Mouse (Mus musculus): Measurements from ENCODE around the gene Spef2.
"Not testable (repeated sequence)": the region's sequence is repeated elsewhere in the genome, so short reads cannot be mapped to it uniquely, and the experiment has no call there.

The Spef2 gene

DNA sequence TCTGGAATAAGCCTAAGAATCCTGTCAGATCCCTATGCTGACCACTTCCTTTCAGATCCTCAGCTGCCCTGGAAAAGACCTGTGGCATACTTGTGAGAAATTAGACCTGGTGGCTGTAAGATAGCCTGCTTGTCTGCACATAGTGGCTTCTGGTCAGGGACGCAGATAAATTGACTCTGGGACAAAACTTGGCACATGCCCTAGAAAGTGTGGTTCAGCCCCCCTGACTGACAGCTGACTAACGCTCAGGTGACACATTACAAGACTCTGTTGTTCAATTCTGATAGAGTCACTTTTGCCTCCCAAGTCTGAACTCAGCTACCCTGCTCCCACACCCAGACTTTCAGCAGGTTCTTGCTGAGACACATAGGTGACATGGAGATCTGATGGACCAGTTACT lies 83.7 kb downstream of the Spef2 start:
- DNase-seq: not testable (repeated sequence)

GRCm38 (mm10) chr15:9661215-9661614 lies 87.5 kb downstream of the Spef2 start:
- no peak for DNase-seq

DNA sequence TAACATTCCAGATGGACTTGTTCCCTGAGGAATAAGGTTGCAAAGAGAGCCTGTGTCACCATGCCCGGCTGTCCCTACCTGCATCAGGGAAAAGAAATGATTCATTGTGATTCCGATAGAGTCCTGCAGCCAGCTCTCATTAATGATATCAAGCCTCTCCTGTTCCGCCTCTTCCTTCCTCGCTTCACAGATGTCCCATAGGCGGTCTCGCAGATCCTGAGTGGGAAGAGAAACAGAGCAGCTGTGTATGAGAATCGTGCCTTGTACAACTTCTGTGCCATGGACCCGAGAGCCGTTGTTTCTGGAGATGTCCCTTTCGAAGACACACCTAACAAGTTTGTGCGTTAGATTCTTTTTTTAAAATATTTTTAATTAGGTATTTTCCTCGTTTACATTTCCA lies 114.2 kb downstream of the Spef2 start:
- no peak for DNase-seq

- no peak for DNase-seq
Observed at GRCm38 (mm10) chr15:9631657-9632056, 117.0 kb downstream of the Spef2 start.

GRCm38 (mm10) chr15:9629660-9630059 lies 119.0 kb downstream of the Spef2 start:
- DNase-seq: no peak

DNA sequence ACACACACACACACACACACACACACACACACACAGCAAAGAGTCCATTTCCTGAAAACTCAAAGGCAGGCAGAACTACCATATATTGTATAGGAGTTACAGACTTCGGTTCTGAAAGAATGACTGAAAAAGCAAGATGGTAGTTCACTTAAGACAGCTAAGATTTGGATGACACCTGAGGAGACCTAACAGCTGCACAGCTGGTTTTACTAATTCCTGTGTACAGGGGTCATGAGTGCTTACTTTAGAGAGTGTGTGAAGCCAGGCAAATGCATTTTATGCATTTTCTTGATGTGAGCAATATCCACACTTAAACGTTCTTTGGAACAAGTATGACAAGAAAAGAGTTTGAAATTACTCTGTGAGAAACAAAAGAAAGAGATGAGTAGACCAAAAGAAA lies 124.0 kb downstream of the Spef2 start:
- no peak for DNase-seq

GRCm38 (mm10) chr15:9608177-9608576 lies 140.5 kb downstream of the Spef2 start:
- DNase-seq: no peak

GRCm38 (mm10) chr15:9600088-9600455 lies 148.6 kb downstream of the Spef2 start:
- no peak for DNase-seq

- DNase-seq: no peak
Observed at GRCm38 (mm10) chr15:9599382-9600087, 149.1 kb downstream of the Spef2 start.

DNA sequence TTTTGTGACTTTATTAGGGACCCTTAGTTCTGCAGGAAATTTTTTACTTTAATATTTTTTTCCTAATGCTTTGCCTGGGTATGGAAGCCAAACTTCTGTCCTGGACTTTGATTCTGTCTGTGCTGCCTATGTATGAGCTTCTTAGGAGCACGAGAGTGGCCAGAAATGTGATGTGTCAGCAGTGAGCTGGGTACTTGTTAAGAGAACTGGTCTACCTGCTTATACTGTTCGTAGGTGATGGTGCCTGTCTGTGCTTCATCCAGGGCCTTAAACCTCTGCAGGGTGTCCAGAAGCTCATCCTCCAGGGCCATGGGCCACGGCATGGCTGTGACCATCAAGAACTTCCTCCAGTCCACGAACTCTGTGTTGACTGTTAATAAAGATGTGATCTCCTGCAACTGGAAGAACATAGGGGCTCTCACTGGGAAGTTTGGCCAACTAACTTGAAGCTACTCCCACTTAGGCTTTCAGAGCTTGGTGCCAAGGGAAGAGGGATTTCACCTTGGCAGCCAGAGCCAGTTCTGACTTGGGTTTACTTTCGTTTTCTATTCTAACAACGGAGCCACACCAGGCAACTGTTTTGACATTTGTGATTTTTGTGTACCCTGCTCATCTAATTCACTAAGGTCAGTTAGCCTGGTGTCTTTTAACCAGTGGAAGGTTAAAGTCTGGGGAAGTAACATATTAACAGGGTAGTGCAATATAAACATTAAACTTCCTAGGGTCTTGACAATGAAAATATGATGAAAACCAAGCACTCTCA lies 152.2 kb downstream of the Spef2 start:
- no peak for DNase-seq

DNA sequence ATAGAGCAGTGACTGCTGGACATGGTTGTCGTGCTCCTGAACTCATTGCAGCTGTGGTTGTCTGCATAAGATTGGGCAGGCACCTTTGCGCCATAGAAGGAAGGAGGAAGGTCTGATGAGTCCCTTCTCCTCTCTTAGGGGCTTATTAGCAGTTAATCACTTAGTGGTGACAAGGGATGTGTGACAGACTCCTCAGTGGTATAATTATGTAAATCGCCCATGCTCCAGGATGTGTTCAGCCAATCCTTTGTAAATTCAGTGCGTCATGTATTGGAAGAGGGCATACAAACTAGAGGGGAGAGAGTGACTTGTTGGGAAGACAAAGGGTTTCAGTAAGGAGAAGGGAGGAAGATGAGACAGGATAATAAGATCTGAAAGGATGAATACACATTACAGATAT lies 158.7 kb downstream of the Spef2 start:
- DNase-seq: no peak

- DNase-seq: no peak
Observed at GRCm38 (mm10) chr15:9580470-9581280, 168.0 kb downstream of the Spef2 start.

DNA sequence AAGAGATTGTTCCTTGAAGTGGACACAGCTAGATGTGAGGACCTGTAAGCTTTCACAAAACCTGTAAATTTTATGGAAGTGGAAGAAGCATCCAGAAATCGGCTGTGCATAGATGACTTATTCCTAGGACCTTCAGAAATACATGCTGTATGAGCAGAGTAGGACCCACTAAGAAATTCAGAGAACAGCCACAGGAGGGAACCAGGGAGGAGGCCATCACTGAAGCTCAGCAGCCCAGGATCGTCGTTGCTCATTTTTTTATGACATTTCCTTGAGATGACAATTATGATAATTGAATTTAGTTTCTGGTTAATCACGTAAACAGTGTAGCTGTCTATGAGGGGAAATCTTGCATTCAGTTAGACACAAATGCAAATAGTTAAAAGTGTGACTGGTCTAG lies 171.4 kb downstream of the Spef2 start:
- no peak for DNase-seq

DNA sequence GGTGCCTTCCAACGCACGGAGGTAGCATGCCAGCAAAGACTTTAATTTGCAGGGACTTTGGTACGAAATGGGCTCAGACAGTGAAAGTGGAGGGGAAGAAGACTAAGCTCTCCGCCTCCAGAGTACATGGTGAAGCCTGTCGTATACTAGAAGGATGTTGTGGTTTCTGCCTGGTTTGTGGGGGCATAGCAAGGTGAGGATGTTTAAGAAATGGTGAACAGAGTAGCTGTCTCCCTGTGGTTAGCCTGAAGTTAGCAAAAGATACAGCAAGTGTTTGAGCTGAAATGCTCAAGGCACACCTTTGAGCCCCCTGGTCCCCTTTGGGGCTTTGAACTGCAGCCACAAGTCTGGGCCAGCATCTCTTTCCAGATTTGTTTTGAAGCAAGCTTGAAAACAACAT lies 173.9 kb downstream of the Spef2 start:
- no peak for DNase-seq

GRCm38 (mm10) chr15:9573361-9573760 lies 175.3 kb downstream of the Spef2 start:
- DNase-seq: no peak

DNA sequence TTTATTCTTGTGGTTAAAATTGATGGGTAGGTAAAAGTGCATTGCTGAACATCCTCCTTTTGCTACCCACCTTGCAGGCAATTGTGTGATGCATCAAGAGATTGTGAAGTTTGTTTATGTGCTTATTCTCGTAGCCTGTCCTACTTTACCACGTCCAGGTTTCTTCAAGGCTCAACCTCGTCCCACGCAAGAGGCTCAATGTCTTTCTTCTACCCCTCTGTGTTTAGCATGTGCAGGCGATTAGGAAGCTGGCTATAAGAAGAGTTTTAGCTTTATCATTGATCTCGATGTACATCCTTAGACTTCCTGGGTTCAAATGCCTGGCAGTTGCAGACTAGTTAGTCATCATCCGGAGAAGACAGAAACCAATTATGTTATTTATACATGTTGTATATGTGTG lies 176.0 kb downstream of the Spef2 start:
- DNase-seq: no peak

GRCm38 (mm10) chr15:9571896-9572295 lies 176.8 kb downstream of the Spef2 start:
- DNase-seq: no peak

DNA sequence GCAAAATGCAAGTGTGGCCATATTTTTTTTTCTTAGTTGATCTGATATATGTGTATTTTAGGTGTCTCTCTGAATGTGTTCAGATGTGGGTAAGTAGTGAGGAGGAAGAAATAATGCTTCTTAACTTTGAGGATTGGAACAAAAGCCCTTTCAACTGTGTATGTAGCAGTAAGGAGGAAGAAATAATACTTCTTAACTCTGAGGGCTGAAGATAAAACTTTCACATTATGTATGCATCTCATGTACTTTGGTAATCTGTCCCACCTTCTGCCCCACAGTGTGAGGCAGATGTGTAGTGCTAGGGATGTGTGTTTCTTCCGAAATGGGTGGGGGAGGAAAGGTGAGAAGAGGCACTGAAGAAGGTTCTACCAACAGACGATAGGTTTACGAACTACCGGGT lies 181.4 kb downstream of the Spef2 start:
- no peak for DNase-seq

DNA sequence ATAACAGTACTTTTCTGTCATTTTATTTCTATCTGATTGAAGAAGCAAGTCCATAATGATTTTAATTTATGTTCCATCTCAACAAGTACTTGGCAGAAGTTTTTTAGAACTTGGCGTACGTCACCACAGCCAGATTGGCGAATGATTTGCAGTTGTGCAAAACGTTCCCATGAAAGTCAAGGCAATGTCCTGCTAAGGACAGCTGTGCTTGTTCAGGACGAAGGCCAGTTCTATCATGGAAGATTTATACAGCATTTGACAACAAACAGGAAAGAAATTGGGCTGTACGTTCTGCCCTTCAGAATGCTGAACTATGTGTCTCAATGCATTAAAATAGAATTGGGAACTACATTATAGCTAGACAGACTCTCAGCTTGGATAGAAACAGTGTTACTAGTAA lies 183.3 kb downstream of the Spef2 start:
- no peak for DNase-seq

- no peak for DNase-seq
Observed at GRCm38 (mm10) chr15:9564156-9564555, 184.5 kb downstream of the Spef2 start.

DNA sequence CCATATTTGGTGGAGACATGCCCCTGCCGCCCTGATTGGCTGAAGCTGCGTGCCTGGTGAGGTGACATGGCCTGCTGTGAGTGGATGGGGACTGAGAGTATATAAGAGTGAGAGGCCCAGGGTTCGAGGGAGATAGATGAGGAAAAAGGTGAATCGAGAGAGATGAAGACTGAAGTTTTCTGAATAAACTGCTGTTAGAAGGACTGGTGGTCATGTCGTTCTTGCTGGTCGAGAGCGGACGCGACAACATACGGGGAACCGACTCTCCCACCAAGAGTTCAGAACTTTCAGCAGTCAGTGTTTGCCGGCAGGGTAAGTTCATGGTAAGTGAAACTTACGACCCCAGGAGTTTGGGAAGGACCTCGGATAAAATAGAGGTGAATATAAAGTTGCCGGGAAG lies 191.4 kb downstream of the Spef2 start:
- DNase-seq: not testable (repeated sequence)

DNA sequence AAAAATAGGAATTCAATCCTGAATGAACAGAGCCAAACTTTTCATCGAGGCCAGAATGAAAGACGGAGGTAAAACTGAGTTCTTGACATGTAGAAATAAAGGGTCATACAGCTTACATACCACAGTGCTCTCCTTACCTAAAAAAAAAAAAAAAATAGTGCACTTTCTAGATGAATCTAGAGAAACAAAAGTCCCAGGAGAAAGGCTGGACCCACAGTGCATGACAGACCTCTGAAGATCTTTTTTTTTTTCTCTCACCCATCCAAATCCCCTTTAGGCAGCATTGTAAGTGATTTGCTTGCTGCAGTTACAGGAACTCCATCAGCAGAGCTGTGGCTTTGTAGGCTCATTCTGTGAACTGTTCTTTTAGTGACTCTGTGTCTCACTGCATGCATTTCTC lies 199.7 kb downstream of the Spef2 start:
- DNase-seq: no peak

DNA sequence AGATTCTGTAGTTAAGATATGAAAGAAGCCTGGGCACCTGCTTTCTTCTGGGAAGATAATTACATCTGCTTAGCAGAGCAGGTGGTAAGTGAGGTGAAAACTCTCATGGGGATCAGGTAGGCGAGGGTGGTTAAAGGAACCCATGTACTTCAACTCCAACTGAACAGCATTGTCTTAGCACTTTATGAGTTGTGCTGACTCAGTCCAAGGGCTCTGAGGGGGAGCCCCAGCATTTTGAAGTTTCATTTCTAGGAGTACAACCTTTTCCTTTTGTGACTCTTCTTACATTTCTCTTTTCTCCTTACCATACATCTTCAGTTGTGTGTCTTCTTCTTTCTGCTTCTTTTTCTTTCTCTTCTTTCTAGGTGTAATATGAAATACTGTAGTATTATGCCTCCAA lies 213.5 kb downstream of the Spef2 start:
- DNase-seq: no peak

- no peak for DNase-seq
Observed at GRCm38 (mm10) chr15:9533356-9533902, 215.2 kb downstream of the Spef2 start.
